Mouse (Mus musculus) embryonic facial prominence, embryonic 12.5 days (tissue): ENCODE data around the gene Rsbn1l. TPM values are rescaled to one million over a fixed set of nuclear protein-coding genes. Genes with fewer than 3 reads are reported as not detected.

Experiments used
- ATAC-seq: fragments of 200-750 bp; cut with Nextera tagmentation; 2 replicates; pipeline ENCODE4 v1.8.0; 2017; ENCODE audit not compliant: insufficient number of reproducible peaks, insufficient read depth, low FRiP score, low TSS enrichment
- H3K27ac ChIP-seq: fragments of 300-500 bp; sonication (generic); 2 replicates; pipeline ENCODE4 v1.5.1; 2016; ENCODE audit warnings: mild to moderate bottlenecking
- H3K27me3 ChIP-seq: fragments of 300-500 bp; sonication (generic); 2 replicates; pipeline ENCODE4 v1.6.1; 2016; ENCODE audit warnings: mild to moderate bottlenecking, moderate library complexity
- H3K36me3 ChIP-seq: fragments of 300-500 bp; sonication (generic); 2 replicates; pipeline ENCODE4 v1.6.1; 2016; ENCODE audit warnings: mild to moderate bottlenecking
- H3K4me1 ChIP-seq: fragments of 300-500 bp; sonication (generic); 2 replicates; pipeline ENCODE4 v1.6.1; 2016
- H3K4me2 ChIP-seq: fragments of 300-500 bp; sonication (generic); replicated peaks from 2 replicates; pipeline ENCODE4 v1.6.1; 2016; ENCODE audit warnings: mild to moderate bottlenecking, moderate library complexity
- H3K4me3 ChIP-seq: fragments of 300-500 bp; sonication (generic); 2 replicates; pipeline ENCODE4 v1.5.1; 2016; ENCODE audit warnings: mild to moderate bottlenecking
- H3K9ac ChIP-seq: fragments of 300-500 bp; sonication (generic); 2 replicates; pipeline ENCODE4 v1.6.1; 2016; ENCODE audit warnings: mild to moderate bottlenecking, moderate library complexity
- H3K9me3 ChIP-seq: fragments of 300-500 bp; sonication (generic); 2 replicates; pipeline ENCODE4 v1.6.1; 2016; ENCODE audit warnings: mild to moderate bottlenecking, moderate library complexity
- WGBS: fragments of 180-500 bp; shearing (Covaris S2); methylation state at CpG from one replicate; pipeline ENCODE4 v1.1.7; 2016; 5-methylcytosine and 5-hydroxymethylcytosine counted together
- polyA plus RNA-seq: library from polyadenylated mRNA; unstranded; fragments of >200 nt; fragmentation: Nextera tagmentation; extraction: Ambion mirVana; gene quantifications from 2 replicates; pipeline ENCODE4 v1.2.1, GENCODE M21; 2016

Rsbn1l gene
- polyA plus RNA-seq, 1 experiment from 2014 or later = 6.1 TPM

DNA sequence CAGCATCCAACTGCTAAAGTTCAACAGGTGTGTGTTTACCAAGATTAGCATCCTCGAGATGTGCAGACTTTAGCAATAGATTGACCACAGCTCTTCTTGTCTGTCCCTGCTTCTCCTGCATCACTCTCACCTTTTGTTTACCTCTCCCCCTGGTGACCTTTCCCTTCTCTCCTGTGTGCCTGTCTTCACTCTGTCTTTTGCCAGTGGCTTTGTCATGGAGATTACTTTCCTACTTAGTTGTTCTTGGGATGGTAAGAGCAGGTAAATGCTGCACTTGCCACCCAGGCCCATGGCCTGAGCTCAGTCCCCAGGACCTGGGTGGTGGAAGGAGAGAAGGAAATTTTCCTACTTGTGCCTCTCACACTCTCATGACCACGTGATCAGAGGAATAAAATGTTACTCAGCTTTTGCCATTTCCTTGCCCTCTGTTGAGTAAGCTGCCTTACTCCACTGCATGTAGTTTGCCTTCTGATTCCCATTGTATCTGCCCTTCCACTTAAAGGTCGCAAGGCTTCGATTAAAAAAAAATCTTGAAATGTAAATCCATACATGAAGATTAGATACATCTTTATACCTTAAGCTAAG lies 72.1 kb downstream of the Rsbn1l start:
- WGBS = 74% methylated on average over 4 of the region's 4 CpGs
- Histone ChIP-seq H3K36me3 (peaks cover 8% of the 10 kb centered on the region; the same call in 1 of the 2 replicates), H3K9me3 (no peaks in the 10 kb centered on the region), H3K4me2 (peak overlapping the region; percentile 56), H3K27ac (no peak overlapping the region), H3K4me1 (peaks cover 12% of the 10 kb centered on the region), H3K27me3 (no peaks in the 10 kb centered on the region), H3K9ac (no peak overlapping the region), H3K4me3 (no peak overlapping the region)
- no peak for ATAC-seq

DNA sequence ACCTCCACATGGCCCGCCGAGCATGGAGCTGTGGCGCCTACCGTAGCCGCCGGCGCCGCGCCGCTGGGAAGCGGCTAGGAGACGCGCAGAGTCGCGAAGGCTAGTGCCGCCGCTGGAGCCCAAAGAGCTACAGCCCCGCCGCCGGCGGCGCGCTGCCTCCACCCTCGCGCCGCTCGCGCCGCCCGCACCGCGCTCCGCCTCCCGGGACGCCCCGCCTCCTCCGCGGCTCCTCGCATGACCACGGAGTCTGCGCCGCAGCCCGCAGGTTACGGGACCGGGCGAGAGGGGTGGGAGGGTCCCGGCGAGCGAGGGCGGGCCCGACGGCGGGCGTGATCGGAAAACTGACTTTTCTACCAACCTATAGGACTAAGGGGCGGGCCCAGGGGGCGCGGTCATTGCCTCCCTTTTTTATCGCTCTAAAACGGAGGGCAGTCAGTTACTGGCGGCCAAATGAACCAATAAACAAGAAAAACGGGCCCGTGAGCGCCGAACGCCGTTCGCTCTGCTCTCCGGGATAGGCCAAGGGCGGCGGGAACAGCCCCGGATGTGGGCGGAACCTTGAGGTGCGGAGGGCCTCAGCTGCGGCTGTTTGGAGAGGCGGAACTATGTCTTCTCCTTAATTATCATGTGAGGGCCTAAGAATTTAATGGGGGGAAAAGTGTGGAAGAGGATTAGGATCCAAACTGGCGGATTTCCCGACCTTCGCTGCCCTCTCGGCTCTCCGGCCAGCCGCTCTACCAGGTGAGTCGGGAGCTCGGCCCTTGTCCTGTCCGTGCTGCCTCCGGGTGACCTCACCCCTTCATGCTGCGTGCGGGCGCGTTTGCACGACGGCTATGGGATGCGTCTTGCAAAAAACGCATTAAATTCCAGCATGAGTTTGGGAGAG lies 74.0 kb downstream of the Rsbn1l start, which contains the start of the genes Phtf2 and Tmem60:
TSS of gene Phtf2 (minus strand) at position 210 of the 886 bp plus-strand sequence.
TSS of gene Tmem60 (plus strand) at position 277 of the 886 bp plus-strand sequence.
- peaks cover 12% of the 10 kb centered on the region for H3K4me1 ChIP-seq

DNA sequence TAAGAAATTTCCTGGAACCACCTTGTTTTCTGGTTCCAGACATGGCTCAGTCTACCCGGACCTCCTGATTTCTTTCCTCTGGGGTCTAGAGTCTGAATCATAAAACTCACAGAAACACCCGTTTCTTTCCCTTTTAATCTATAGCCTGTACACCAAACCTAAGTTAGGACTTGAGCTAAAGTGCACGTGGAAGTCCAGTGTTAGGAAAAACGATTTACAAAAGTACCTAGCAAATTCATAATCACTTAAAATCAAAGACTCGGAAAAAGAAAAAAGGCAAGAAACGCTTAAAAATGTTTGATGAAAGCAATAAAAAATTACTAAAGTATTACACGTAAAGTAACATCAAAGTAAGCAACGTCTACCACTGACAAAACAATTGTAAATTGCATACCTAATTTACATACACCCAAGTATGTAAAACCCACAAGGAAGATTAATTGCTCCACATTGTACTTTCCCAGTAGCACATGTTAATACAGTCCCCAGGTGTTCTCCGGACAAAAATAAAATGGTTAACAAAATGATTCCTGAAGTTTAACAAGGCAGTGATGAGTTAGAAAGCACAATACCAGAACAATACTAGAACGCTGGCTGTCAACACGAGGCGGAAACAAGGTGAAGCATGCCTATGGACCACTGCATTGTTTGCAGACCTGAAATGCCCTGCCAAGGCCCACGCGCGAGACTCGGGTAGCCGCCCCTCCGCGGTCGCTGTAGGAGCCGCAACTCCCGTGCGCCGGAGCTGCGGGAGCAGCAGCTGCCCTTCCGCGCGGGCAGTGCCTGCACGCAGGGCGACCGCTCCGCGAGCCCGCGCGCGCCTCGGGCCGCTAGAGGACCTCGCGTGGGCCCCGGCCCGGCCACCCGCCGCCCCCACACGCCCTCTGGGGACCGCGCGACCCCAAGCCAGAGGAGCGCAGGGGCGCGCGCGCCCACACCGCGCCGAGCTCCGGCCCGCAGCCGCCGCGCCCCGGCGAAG lies 75.1 kb downstream of the Rsbn1l start:
- WGBS = 2% methylated on average over 59 of the region's 64 CpGs
- peak overlapping the region; percentile 87 for H3K9ac ChIP-seq
- no peaks in the 10 kb centered on the region for H3K9me3 ChIP-seq
- peaks cover 12% of the 10 kb centered on the region for H3K4me1 ChIP-seq
- ATAC-seq = 0 out of 2 replicates have a peak, but pooled peaks have one; percentile 0
- no peaks in the 10 kb centered on the region for H3K27me3 ChIP-seq
- peak overlapping the region; percentile 80 for H3K4me3 ChIP-seq
- H3K36me3 ChIP-seq = peaks cover 7% of the 10 kb centered on the region; the same call in 1 of the 2 replicates
- peak overlapping the region; percentile 95 for H3K27ac ChIP-seq
- H3K4me2 ChIP-seq = peak overlapping the region; percentile 56

More for the DNA sequence above, 74.0 kb downstream of the Rsbn1l start, which contains the start of the genes Phtf2 and Tmem60:
- peak within 1 kb of the TSS; percentile 95 for H3K27ac ChIP-seq
- under 1% methylated on average over 77 of the region's 94 CpGs for WGBS
- peak within 1 kb of the TSS; percentile 56 for H3K4me2 ChIP-seq
- no peaks in the 10 kb centered on the region for H3K27me3 ChIP-seq
- ATAC-seq = peak; percentile 100
- H3K36me3 ChIP-seq = peaks cover 8% of the 10 kb centered on the region; the same call in 1 of the 2 replicates
- H3K4me3 ChIP-seq = peak within 1 kb of the TSS; percentile 80
- H3K9ac ChIP-seq = peak within 1 kb of the TSS; percentile 87
- H3K9me3 ChIP-seq = no peaks in the 10 kb centered on the region

DNA sequence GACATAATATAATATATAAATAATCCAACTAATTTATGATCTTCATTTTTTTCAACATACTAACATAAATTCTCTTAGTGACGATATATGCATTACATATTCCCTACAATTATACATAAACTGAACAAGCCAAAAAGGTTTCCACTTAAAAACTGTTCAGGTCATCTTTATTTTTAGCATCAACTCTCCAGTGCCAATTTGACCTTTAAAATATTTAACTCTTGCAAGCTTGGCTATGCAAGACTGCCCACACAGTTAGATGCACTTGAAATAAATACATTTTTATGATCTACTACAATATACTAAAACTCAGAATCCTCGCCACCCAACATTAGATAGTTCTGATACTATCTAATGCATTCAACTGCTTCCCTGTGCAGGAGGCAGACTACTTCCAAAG lies 75.8 kb downstream of the Rsbn1l start:
- no peaks in the 10 kb centered on the region for H3K9me3 ChIP-seq
- H3K27me3 ChIP-seq = no peaks in the 10 kb centered on the region
- H3K4me2 ChIP-seq = peak overlapping the region; percentile 56
- no peak for ATAC-seq
- peaks cover 12% of the 10 kb centered on the region for H3K4me1 ChIP-seq
- H3K9ac ChIP-seq = no peak overlapping the region
- H3K4me3 ChIP-seq = peak overlapping the region; percentile 80
- 0 out of 2 replicates have a peak, but pooled peaks cover under 1% of the 10 kb centered on the region for H3K36me3 ChIP-seq
- 67% methylated on average over 2 of the region's 2 CpGs for WGBS
- no peak overlapping the region for H3K27ac ChIP-seq

- no peak overlapping the region for H3K9ac ChIP-seq
- no peaks in the 10 kb centered on the region for H3K27me3 ChIP-seq
- no peak overlapping the region for H3K4me2 ChIP-seq
- no peaks in the 10 kb centered on the region for H3K9me3 ChIP-seq
- ATAC-seq = no peak
- no peaks in the 10 kb centered on the region; the same call in 1 of the 2 replicates for H3K4me1 ChIP-seq
- no peaks in the 10 kb centered on the region for H3K36me3 ChIP-seq
- no peak overlapping the region for H3K4me3 ChIP-seq
- 49% methylated on average over 1 of the region's 1 CpGs for WGBS
- H3K27ac ChIP-seq = no peak overlapping the region
Observed at GRCm38 (mm10) chr5:20876934-20877426, 79.2 kb downstream of the Rsbn1l start.

DNA sequence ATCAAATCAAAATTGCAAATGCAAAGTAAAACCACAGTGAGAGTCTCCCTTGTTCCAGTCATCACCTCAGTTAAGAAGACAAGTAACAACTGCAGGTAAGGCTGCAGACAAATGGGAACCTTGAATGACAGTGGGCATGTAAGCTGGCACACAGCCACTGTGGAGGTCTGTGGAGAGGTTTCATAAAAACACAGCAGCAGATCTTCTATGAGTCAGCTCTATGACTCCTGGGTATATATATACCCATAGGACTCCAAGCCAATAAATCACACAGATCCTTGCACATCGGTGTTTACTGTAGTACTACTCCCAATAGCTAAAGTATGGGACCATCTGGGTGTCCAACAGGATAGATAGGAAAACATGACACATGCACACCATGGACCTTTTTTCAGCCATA lies 83.1 kb downstream of the Rsbn1l start:
- Histone ChIP-seq H3K9me3 (no peaks in the 10 kb centered on the region), H3K36me3 (no peaks in the 10 kb centered on the region), H3K4me2 (no peak overlapping the region), H3K27ac (no peak overlapping the region), H3K4me1 (no peaks in the 10 kb centered on the region; the same call in 1 of the 2 replicates), H3K4me3 (no peak overlapping the region), H3K9ac (no peak overlapping the region), H3K27me3 (no peaks in the 10 kb centered on the region)
- WGBS = 95% methylated on average over 1 of the region's 1 CpGs
- no peak for ATAC-seq

- no peaks in the 10 kb centered on the region for H3K36me3 ChIP-seq
- no peak overlapping the region for H3K4me2 ChIP-seq
- H3K4me3 ChIP-seq = no peak overlapping the region
- no peaks in the 10 kb centered on the region for H3K27me3 ChIP-seq
- H3K4me1 ChIP-seq = peaks cover 5% of the 10 kb centered on the region; the same call in 1 of the 2 replicates
- H3K9me3 ChIP-seq = no peaks in the 10 kb centered on the region
- H3K9ac ChIP-seq = no peak overlapping the region
- ATAC-seq = no peak
- WGBS = 60% methylated on average over 2 of the region's 2 CpGs
- no peak overlapping the region for H3K27ac ChIP-seq
Observed at GRCm38 (mm10) chr5:20865193-20865755, 90.9 kb downstream of the Rsbn1l start.

DNA sequence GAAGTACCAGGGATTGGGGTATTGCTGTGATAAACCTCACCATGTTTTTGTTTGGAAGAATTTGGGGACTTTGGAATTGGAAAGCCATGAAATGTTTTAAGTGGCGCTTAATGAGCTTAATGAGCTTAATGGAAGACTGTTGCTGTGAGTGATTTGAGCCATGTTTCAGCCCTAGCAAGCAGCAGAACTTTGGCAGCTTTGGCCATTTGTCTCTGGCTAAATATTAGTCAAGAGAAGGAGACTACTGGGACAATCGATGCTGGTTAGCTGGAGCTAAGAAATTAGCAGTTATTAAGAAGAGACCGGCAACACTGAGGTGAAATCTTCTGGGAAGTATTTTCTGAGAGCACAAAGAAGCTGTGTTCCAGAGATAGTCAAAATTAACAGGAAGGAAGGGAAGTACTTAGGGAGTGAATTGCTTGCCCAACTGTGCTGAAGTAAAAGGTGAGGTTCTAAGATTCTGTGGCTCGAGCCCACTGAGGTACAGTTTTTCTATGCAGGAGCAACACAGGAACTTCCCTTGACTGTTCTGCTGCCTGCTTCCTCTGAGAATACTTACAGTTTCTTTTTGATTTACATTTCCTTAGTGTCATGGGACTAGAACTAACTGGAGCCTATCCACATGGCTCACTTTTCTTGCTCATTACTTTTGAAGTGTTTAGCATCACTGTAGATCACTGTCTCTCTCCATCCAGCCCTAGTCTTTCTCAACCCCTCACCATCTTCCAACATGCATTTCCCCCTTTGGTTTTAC lies 91.8 kb downstream of the Rsbn1l start:
- H3K4me3 ChIP-seq = no peak overlapping the region
- no peak overlapping the region for H3K4me2 ChIP-seq
- H3K27ac ChIP-seq = no peak overlapping the region
- H3K27me3 ChIP-seq = no peaks in the 10 kb centered on the region
- no peak overlapping the region for H3K9ac ChIP-seq
- no peak for ATAC-seq
- H3K9me3 ChIP-seq = no peaks in the 10 kb centered on the region
- peaks cover 5% of the 10 kb centered on the region; the same call in 1 of the 2 replicates for H3K4me1 ChIP-seq
- WGBS = 65% methylated on average over 4 of the region's 4 CpGs
- no peaks in the 10 kb centered on the region for H3K36me3 ChIP-seq

DNA sequence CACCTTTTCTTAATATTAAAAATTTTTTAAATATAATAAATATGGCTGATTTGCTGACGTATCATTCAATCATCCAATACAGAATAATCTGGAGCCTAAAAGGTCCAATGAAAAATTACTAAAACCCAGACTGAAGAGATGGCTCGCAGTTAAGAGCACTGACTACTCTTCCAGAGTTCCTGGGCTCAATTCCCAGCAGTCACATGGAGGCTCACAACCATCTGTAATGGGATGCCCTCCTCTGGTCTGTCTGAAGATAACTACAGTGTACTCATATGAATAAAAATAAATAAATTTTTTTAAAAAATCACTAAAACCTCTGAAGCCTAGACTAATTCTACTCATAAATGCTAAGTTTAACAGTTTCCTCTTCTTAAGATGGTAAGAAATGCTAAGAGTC lies 94.3 kb downstream of the Rsbn1l start:
- Histone ChIP-seq H3K4me2 (no peak overlapping the region), H3K9ac (no peak overlapping the region), H3K27ac (no peak overlapping the region), H3K4me3 (no peak overlapping the region), H3K4me1 (peaks cover 3% of the 10 kb centered on the region; the same call in 1 of the 2 replicates), H3K9me3 (no peaks in the 10 kb centered on the region), H3K36me3 (no peaks in the 10 kb centered on the region), H3K27me3 (no peaks in the 10 kb centered on the region)
- 93% methylated on average over 2 of the region's 2 CpGs for WGBS
- no peak for ATAC-seq

DNA sequence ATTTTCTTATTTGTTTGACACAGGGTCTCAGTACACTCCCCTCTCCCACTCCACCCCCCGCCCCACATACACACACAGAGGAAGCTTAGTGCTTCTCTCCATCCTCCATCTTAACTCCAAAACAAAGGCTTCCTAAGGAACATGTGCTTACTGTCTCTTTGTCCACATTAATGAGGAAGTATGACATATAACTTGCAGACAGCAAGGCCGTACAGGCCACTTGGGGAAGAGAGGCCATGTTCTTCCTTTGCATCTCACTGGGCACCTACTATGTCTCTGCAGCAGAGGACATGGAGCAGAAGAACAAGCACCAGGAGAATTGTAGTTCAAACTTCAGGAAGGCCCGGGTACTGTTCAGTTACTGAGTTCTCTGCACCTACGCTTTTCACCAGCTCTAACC lies 95.6 kb downstream of the Rsbn1l start:
- Histone ChIP-seq H3K27me3 (no peaks in the 10 kb centered on the region), H3K27ac (no peak overlapping the region), H3K4me2 (no peak overlapping the region), H3K9me3 (no peaks in the 10 kb centered on the region), H3K4me1 (peaks cover 3% of the 10 kb centered on the region; the same call in 1 of the 2 replicates), H3K9ac (no peak overlapping the region), H3K36me3 (no peaks in the 10 kb centered on the region), H3K4me3 (no peak overlapping the region)
- ATAC-seq = no peak
- WGBS = 91% methylated on average over 4 of the region's 4 CpGs
